In the genomic region with DNA sequence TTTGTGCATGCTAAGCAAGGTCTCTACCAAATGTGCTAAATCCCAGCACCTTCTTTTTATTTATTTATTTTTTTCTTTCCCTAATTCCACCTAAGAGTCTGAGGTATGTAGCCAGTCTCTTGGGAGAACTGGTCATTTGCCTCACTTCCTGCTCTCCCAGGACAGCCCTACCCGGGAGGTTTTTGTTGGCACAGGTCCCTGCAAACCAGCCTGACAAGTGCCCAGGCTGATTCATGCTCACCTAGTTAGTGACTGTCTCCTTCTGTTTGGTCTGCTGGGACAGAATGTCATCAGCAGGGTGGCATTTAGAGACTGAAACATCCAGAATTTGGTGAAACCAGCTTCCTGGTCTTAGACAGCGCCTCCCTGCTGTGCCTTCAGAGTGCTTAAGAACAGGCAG, we compare ENCODE assay signal across 10 mouse cellular contexts. TPM values are rescaled to one million over a fixed set of nuclear protein-coding genes. Genes with fewer than 3 reads are reported as not detected.
A peak's percentile ranks its signal among the peaks of the same experiment; 100 is the strongest.
DNase-seq lines count a peak whose midpoint lies in the region; ATAC-seq and TF ChIP-seq lines count a peak whose summit lies in the region.
"Had no signal": no experiment of that assay in that cellular context is flagged by ENCODE, and none has a peak within 500 bp of the region (broad histone marks: within the 10 kb centered on the region; RNA-seq: fewer than 3 reads in every experiment).

No protein-coding gene starts in this region.

- ATAC-seq in kidney, postnatal 0 days (replicated peaks; ENCODE audit: low FRiP score, low read depth) = no peak
- ATAC-seq in hindbrain, embryonic 12.5 days (ENCODE audit: low FRiP score) = no peak
- ATAC-seq in erythroid progenitor cell, adult 5-6 weeks (replicated peaks; ENCODE audit: low FRiP score, poor library complexity, severe bottlenecking) = no peak
- ATAC-seq: hindbrain, embryonic 16.5 days had no signal

- no peaks in the 10 kb centered on the region for H3K9me3 ChIP-seq in kidney, postnatal 0 days (replicated peaks; ENCODE audit: low read length)
- H3K9me3 ChIP-seq in hindbrain, embryonic 12.5 days (replicated peaks) = no peaks in the 10 kb centered on the region

- no peaks in the 10 kb centered on the region for H3K27me3 ChIP-seq in kidney, postnatal 0 days (ENCODE audit: insufficient read depth, low read length)
- H3K27me3 ChIP-seq in hindbrain, embryonic 12.5 days = no peaks in the 10 kb centered on the region

- DNase-seq in urinary bladder, adult 18-20 months (ENCODE audit: low spot score in 2 of 2) = peak; percentile 68 to 89
- DNase-seq in urinary bladder, adult 2 months (ENCODE audit: low spot score) = no peak
- peak; percentile 76 for DNase-seq in cerebellum, adult 11-12 months
- DNase-seq in kidney, postnatal 0 days (ENCODE audit: low spot score) = no peak
- peak; percentile 83 to 88 for DNase-seq in urinary bladder, postnatal 36 days (ENCODE audit: low spot score in 2 of 2)
- DNase-seq in layer of hippocampus, adult 2 months (ENCODE audit: low spot score in 2 of 2) = no peak

- no peak overlapping the region for H3K4me3 ChIP-seq in kidney, postnatal 0 days (replicated peaks; ENCODE audit: low read depth, low read length)
- no peak overlapping the region for H3K4me3 ChIP-seq in layer of hippocampus, adult 2 months
- no peak overlapping the region for H3K4me3 ChIP-seq in hindbrain, embryonic 12.5 days
- H3K4me3 ChIP-seq: erythroblast, embryonic 14.5 days had no signal

- no peak for TF ChIP-seq CTCF in kidney, postnatal 0 days (IDR thresholded peaks at IDR 0.05; ENCODE audit: low read depth)
- no peak for TF ChIP-seq CTCF in layer of hippocampus, adult 2 months (conservative IDR thresholded peaks at IDR 0.05)

- WGBS in kidney, postnatal 0 days = 53% methylated on average over 2 of the region's 2 CpGs
- 77% methylated on average over 2 of the region's 2 CpGs for WGBS in hindbrain, embryonic 12.5 days

- H3K4me1 ChIP-seq in kidney, postnatal 0 days (replicated peaks; ENCODE audit: insufficient read depth, low read length) = no peaks in the 10 kb centered on the region
- H3K4me1 ChIP-seq in hindbrain, embryonic 12.5 days = no peaks in the 10 kb centered on the region

- H3K36me3 ChIP-seq in kidney, postnatal 0 days (ENCODE audit: insufficient read depth, low read length) = peaks cover 28% of the 10 kb centered on the region
- peaks cover 58% of the 10 kb centered on the region for H3K36me3 ChIP-seq in hindbrain, embryonic 12.5 days

- H3K27ac ChIP-seq in kidney, postnatal 0 days = peak overlapping the region; percentile 33; the same call in 1 of the 2 replicates
- no peak overlapping the region for H3K27ac ChIP-seq in layer of hippocampus, adult 2 months
- H3K27ac ChIP-seq in hindbrain, embryonic 12.5 days = no peak overlapping the region

- no peak overlapping the region for H3K9ac ChIP-seq in kidney, postnatal 0 days (ENCODE audit: low read depth, low read length)
- H3K9ac ChIP-seq in hindbrain, embryonic 12.5 days = no peak overlapping the region

- no peak overlapping the region for H3K4me2 ChIP-seq in kidney, postnatal 0 days (ENCODE audit: low read length)
- no peak overlapping the region for H3K4me2 ChIP-seq in hindbrain, embryonic 12.5 days (replicated peaks)

RNA-seq across cellular contexts. Expression of a gene that starts 37.2 kb away (rescaled TPM):
- polyA plus RNA-seq in urinary bladder, adult 2 months (2012; rRNA removed) = 34.0 and 36.5 TPM in 2 replicates
- polyA plus RNA-seq in kidney, postnatal 0 days (2015; fragmentation: Nextera tagmentation; extraction: Ambion mirVana) = 9.6 and 10.6 TPM in 2 replicates
- 10 to 100 TPM; 43.7 to 46.7 TPM for total RNA-seq in layer of hippocampus, adult 2 months (2021)
- polyA plus RNA-seq in hindbrain, embryonic 12.5 days (2016; fragmentation: Nextera tagmentation; extraction: Ambion mirVana) = 13.7 and 15.6 TPM in 2 replicates
- total RNA-seq in erythroid progenitor cell, adult 5-6 weeks (2015; ENCODE audit: low replicate concordance) = 7.2 and 7.5 TPM in 2 replicates
- total RNA-seq in erythroid progenitor cell, adult 5-6 weeks (2017; ENCODE audit: low replicate concordance) = 3.0 and 5.4 TPM in 2 replicates

RNA-seq across cellular contexts. Expression of a gene that starts 37.5 kb away (rescaled TPM):
- 8.5 and 11.1 TPM in 2 replicates for polyA plus RNA-seq in urinary bladder, adult 2 months (2012; rRNA removed)
- polyA plus RNA-seq in kidney, postnatal 0 days (2015; fragmentation: Nextera tagmentation; extraction: Ambion mirVana) = 8.1 and 8.8 TPM in 2 replicates
- under 1 TPM; 0.32 to 0.95 TPM for total RNA-seq in layer of hippocampus, adult 2 months (2021)
- 3.7 and 4.3 TPM in 2 replicates for polyA plus RNA-seq in hindbrain, embryonic 12.5 days (2016; fragmentation: Nextera tagmentation; extraction: Ambion mirVana)
- total RNA-seq in erythroid progenitor cell, adult 5-6 weeks (2015; ENCODE audit: low replicate concordance) = 0.72 TPM in 1 of 2 replicates, not detected in the other
- not detected in 2 replicates for total RNA-seq in erythroid progenitor cell, adult 5-6 weeks (2017; ENCODE audit: low replicate concordance)

RNA-seq across cellular contexts. Expression of a gene that starts 40.7 kb away (rescaled TPM):
- polyA plus RNA-seq in urinary bladder, adult 2 months (2012; rRNA removed) = 0.15 and 0.26 TPM in 2 replicates
- 0.16 TPM in 1 of 2 replicates, not detected in the other for polyA plus RNA-seq in kidney, postnatal 0 days (2015; fragmentation: Nextera tagmentation; extraction: Ambion mirVana)
- under 1 TPM; 0.23 to 0.54 TPM for total RNA-seq in layer of hippocampus, adult 2 months (2021)
- polyA plus RNA-seq in hindbrain, embryonic 12.5 days (2016; fragmentation: Nextera tagmentation; extraction: Ambion mirVana) = not detected in 2 replicates
- total RNA-seq in erythroid progenitor cell, adult 5-6 weeks (2015; ENCODE audit: low replicate concordance) = not detected in 2 replicates
- total RNA-seq in erythroid progenitor cell, adult 5-6 weeks (2017; ENCODE audit: low replicate concordance) = not detected in 2 replicates
- polyA plus RNA-seq: erythroblast, embryonic 14.5 days had no signal

Comparison
In these comparisons a context has a peak if more than half of its experiments do, and no peak if none do; other contexts are left out.
1. DNase-seq: peak in urinary bladder, adult 18-20 months (2 of 2), cerebellum, adult 11-12 months (single experiment) and urinary bladder, postnatal 36 days (2 of 2); none in urinary bladder, adult 2 months (single experiment), kidney, postnatal 0 days (single experiment) and layer of hippocampus, adult 2 months (0 of 2).